Mouse (Mus musculus) MEL (cell line): ENCODE data around the gene Prox1.

Experiments used
- POLR2A ChIP-seq, 2 experiments: IDR thresholded peaks; 2 replicates each; pipeline ENCODE4 v1.6.1; 2011 to 2012; ENCODE audit warnings: low read length in 2 of 2, mild to moderate bottlenecking in 2 of 2, control low read depth in 1 of 2, improper control_type of control experiment in 1 of 2, low read depth in 1 of 2, moderate library complexity in 1 of 2; ENCODE audit not compliant: control insufficient read depth in 1 of 2, insufficient read depth in 1 of 2, poor library complexity in 1 of 2
- TAL1 ChIP-seq: IDR thresholded peaks from 2 replicates; pipeline ENCODE4 v1.6.1; 2012; ENCODE audit warnings: mild to moderate bottlenecking, inconsistent platforms, low read length, moderate library complexity, mixed read lengths

- TF ChIP-seq POLR2A (IDR thresholded peaks at IDR 0.05; ENCODE audit: control insufficient read depth in 1 of 2, insufficient read depth in 1 of 2, low read depth in 1 of 2, low read length in 2 of 2, poor library complexity in 1 of 2) (no peak), TAL1 (no peak)
Observed at GRCm38 (mm10) chr1:190139711-190140405, 30.7 kb downstream of the Prox1 start.
